Comparison of ENCODE assay signal across 24 mouse cellular contexts in the genomic region with DNA sequence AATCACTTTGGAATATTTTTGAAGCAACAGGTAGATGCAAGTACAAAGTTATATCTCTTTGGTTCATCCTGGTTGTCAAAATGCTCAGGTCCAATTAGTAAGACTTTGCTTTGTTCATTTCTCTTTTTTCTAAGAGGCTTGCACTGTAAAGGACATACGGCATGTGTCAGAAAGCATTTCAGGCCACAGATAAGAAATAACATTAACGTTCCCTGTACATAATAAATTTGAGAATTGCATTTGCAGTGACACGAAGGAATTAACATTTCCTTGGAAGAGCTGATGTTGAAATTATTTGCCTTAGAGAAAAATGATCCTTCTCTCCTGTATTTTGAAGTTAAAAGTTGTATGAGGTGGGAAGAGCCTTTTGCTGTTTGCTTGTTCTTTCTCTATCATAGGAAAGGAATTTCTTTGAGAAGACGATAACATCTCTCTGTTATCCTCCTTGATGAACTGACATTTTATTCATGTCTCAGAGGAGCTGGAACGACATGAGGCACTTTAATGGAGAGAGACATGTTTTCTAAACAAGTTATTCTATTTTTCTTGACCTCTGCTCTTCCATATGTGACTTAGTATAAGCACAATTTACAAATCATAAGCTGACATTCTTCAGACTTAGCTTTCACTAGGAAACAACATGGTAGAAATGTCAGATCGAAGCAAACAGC.
"Had no signal": no experiment of that assay in that cellular context is flagged by ENCODE, and none has a peak within 500 bp of the region (broad histone marks: within the 10 kb centered on the region; RNA-seq: fewer than 3 reads in every experiment).

No protein-coding gene starts in this region.

- DNase-seq: gastrocnemius, adult 2 months; gastrocnemius, postnatal 10 days; gastrocnemius, postnatal 25 days; heart, adult 18-20 months; heart, postnatal 10 days; heart, postnatal 4 days; kidney, adult 18-20 months; kidney, adult 8-10 months; kidney, postnatal 25 days; kidney, postnatal 4 days; liver had no signal

- H3K9ac ChIP-seq: heart, embryonic 12.5 days; hindbrain, embryonic 12.5 days; hindbrain, embryonic 14.5 days; intestine, embryonic 15.5 days; limb, embryonic 12.5 days had no signal

- H3K27ac ChIP-seq: gastrocnemius, adult 2 months; heart, embryonic 10.5 days; hindbrain, embryonic 10.5 days; hindbrain, embryonic 12.5 days; hindbrain, embryonic 14.5 days; intestine, embryonic 15.5 days; layer of hippocampus, adult 2 months; left cerebral cortex, adult 2 months; limb, embryonic 10.5 days; limb, embryonic 12.5 days had no signal

- H3K9me3 ChIP-seq: heart, embryonic 10.5 days; hindbrain, embryonic 12.5 days; intestine, embryonic 15.5 days; limb, embryonic 10.5 days; limb, embryonic 12.5 days had no signal

- H3K4me1 ChIP-seq: heart, embryonic 10.5 days; heart, embryonic 12.5 days; hindbrain, embryonic 10.5 days; hindbrain, embryonic 12.5 days; intestine, embryonic 15.5 days; limb, embryonic 10.5 days; limb, embryonic 12.5 days had no signal

- H3K4me2 ChIP-seq: heart, embryonic 12.5 days; hindbrain, embryonic 12.5 days; hindbrain, embryonic 14.5 days; intestine, embryonic 15.5 days; limb, embryonic 12.5 days had no signal

- H3K4me3 ChIP-seq: gastrocnemius, adult 2 months; heart, embryonic 10.5 days; heart, embryonic 12.5 days; hindbrain, embryonic 10.5 days; hindbrain, embryonic 12.5 days; intestine, embryonic 15.5 days; layer of hippocampus, adult 2 months; left cerebral cortex, adult 2 months; limb, embryonic 10.5 days; limb, embryonic 12.5 days had no signal

- H3K27me3 ChIP-seq: heart, embryonic 12.5 days; hindbrain, embryonic 12.5 days; intestine, embryonic 15.5 days; limb, embryonic 12.5 days had no signal

- ATAC-seq: hindbrain, embryonic 16.5 days; inflammation-experienced regulatory T-cells, adult 6 months; intestine, embryonic 15.5 days; intestine, postnatal 0 days had no signal

- H3K36me3 ChIP-seq: heart, embryonic 10.5 days; heart, embryonic 12.5 days; hindbrain, embryonic 10.5 days; hindbrain, embryonic 12.5 days; intestine, embryonic 15.5 days; limb, embryonic 10.5 days; limb, embryonic 12.5 days had no signal
